Mouse (Mus musculus) liver, adult 2 months (tissue): ENCODE data around the gene Ddc. TPM values are rescaled to one million over a fixed set of nuclear protein-coding genes. Genes with fewer than 3 reads are reported as not detected.
A peak's percentile ranks its signal among the peaks of the same experiment; 100 is the strongest.

Experiments used
- DNase-seq: peaks from one replicate; pipeline ENCODE4 v3.0.0-alpha.2; 2011; ENCODE audit warnings: low read depth, low spot score; ENCODE audit errors: extremely low read depth
- H3K27ac ChIP-seq: fragments of 200-500 bp; replicated peaks from 2 replicates; pipeline ENCODE4 v1.5.1; 2012; ENCODE audit warnings: low read depth, mild to moderate bottlenecking, control low read depth, inconsistent platforms, low read length; ENCODE audit not compliant: insufficient read depth
- H3K27me3 ChIP-seq: fragments of 200-500 bp; 2 replicates; pipeline ENCODE4 v1.6.1; 2012; ENCODE audit warnings: mild to moderate bottlenecking, moderate library complexity, low read length, inconsistent platforms; ENCODE audit not compliant: control insufficient read depth, insufficient read depth
- H3K36me3 ChIP-seq: fragments of 200-500 bp; 2 replicates; pipeline ENCODE4 v1.6.1; 2012; ENCODE audit warnings: low read length, inconsistent platforms; ENCODE audit not compliant: control insufficient read depth, insufficient read depth
- H3K4me1 ChIP-seq: fragments of 200-500 bp; 2 replicates; pipeline ENCODE4 v1.6.1; 2011; ENCODE audit warnings: low read length; ENCODE audit not compliant: control insufficient read depth, insufficient read depth
- H3K4me3 ChIP-seq: fragments of 200-500 bp; 2 replicates; pipeline ENCODE4 v1.5.1; 2011; ENCODE audit warnings: low read depth, mild to moderate bottlenecking, control low read depth, low read length, moderate library complexity; ENCODE audit not compliant: insufficient read depth
- H3K79me2 ChIP-seq: fragments of 200-500 bp; 2 replicates; pipeline ENCODE4 v1.6.1; 2012; ENCODE audit warnings: inconsistent platforms, mild to moderate bottlenecking, low read length, moderate library complexity; ENCODE audit not compliant: control insufficient read depth, insufficient read depth
- H3K9ac ChIP-seq: fragments of 200-500 bp; 2 replicates; pipeline ENCODE4 v1.6.1; 2012; ENCODE audit warnings: low read depth, mild to moderate bottlenecking, control low read depth, inconsistent platforms, low read length
- CTCF ChIP-seq: fragments of 200-500 bp; IDR thresholded peaks from 2 replicates; pipeline ENCODE4 v1.5.1; 2011; ENCODE audit warnings: low read depth, low read length, control low read depth
- POLR2A ChIP-seq: fragments of 200-500 bp; IDR thresholded peaks from 2 replicates; pipeline ENCODE4 v1.6.1; 2011; ENCODE audit warnings: low read length, control low read depth; ENCODE audit not compliant: insufficient read depth; ENCODE audit errors: extremely low read depth
- WGBS: fragments of 180-500 bp; shearing (Covaris S2); methylation state at CpG from one replicate; pipeline ENCODE4 v1.1.7; 2018; 5-methylcytosine and 5-hydroxymethylcytosine counted together
- polyA plus RNA-seq: library from polyadenylated mRNA; depleted of rRNA; stranded (reverse); fragments of >200 nt; gene quantifications from 2 replicates; pipeline ENCODE4 v1.2.3, GENCODE M21; 2012
- total RNA-seq: library from RNA; depleted of rRNA; stranded (reverse); fragments of >200 nt; gene quantifications from 2 replicates; pipeline ENCODE4 v1.2.3, GENCODE M21; 2014

Ddc gene
- total and polyA plus RNA-seq, 2 experiments, result 56.4 to 82.3 TPM

DNA sequence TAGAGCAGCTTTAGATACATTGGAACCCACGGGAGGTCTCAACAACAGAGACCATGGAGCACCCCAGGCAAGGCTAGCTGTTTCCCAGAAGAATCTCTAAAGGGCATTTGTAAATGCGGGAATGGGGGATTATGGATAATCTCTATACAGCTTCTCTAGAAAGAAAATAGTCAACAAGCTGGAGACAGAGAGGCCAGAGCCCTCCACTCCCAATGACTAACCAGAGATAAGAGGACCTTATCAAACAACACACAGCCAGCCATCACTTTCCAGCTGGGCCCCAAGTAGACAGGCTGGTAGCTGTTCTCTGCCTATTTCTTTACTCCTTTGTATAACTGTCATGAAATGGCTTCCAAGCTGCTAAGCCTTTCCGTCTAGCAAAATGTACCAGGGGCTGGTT lies 82.2 kb downstream of the Ddc start:
- no peaks in the 10 kb centered on the region for H3K27me3 ChIP-seq
- no peak for TF ChIP-seq CTCF
- no peak for TF ChIP-seq POLR2A
- H3K79me2 ChIP-seq, result no peaks in the 10 kb centered on the region
- DNase-seq, result no peak
- H3K9ac ChIP-seq, result no peak overlapping the region
- 88% methylated on average over 3 of the region's 3 CpGs for WGBS
- H3K27ac ChIP-seq, result no peak overlapping the region
- H3K36me3 ChIP-seq, result peaks cover 37% of the 10 kb centered on the region
- H3K4me3 ChIP-seq, result no peak overlapping the region
- H3K4me1 ChIP-seq, result no peaks in the 10 kb centered on the region

DNA sequence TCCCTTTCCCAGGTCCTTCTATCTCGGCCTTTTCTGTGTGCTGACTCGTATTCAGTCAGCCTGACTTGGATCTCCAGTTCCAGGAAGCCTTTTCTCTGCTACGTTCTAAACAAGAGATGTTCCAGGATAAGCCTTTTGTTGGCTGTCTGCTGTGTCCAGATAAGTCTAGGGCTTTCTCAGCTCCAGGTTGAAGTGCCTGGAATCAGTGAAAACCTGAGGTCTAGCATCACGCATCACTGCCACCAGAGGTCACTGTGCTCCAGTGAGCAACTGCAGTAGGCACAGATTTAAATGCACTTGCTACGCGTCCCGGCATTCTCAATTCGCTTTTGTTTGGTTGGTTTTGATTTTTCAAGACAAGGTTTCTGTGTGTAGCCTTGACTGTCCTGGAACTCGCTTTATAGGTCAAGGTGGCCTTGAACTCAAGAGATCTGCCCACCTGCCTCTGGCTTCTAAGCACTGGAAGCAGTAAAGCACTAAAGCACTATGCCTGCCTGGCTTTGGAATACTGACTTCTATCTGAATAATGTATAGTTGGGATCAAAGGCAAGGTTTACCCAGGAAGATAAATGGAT lies 86.0 kb downstream of the Ddc start:
- no peaks in the 10 kb centered on the region for H3K79me2 ChIP-seq
- WGBS, result 27% methylated on average over 9 of the region's 9 CpGs
- no peak overlapping the region for H3K27ac ChIP-seq
- H3K4me1 ChIP-seq, result peaks cover 2% of the 10 kb centered on the region; the same call in 1 of the 2 replicates
- H3K4me3 ChIP-seq, result no peak overlapping the region
- TF ChIP-seq CTCF (peak; percentile 87), POLR2A (no peak)
- DNase-seq, result peak; percentile 58
- H3K27me3 ChIP-seq, result no peaks in the 10 kb centered on the region
- H3K9ac ChIP-seq, result no peak overlapping the region
- H3K36me3 ChIP-seq, result peaks cover 22% of the 10 kb centered on the region

DNA sequence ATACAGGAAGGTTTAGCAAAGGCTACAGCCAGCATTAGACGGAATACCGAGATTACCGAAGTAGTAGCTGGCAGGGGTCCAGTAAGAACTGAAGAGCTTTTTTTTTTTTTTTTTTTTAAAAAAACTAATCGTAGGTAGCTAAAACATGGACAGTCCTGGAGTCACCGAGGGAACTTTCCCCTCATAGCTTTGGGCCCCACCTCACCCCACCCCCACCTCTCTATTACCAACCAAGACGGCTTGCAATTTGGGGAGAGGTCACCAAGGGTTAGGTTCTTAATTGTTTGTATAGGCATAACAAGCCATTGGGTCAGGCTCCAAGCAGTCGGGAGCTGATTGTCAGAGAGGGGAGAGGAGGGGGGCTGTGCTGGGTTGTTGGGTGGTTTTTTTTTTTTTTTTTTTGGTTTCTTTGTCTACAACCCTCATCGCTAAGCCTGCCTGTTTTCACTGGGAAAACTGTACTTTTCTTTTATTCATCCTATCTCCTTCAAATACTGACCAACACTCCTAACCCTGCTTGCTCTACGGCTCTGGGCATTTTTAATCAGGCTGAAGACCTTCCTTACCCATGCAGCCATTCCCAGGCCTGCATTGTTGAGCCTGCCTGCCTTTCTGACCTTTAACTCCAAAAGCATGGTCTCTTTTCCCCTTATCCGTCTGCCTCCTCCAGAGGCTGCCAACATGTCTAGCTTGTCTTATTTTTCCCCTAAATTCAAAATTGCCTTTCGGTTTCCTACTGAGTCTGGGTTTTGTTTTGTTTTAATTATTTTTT lies 88.4 kb downstream of the Ddc start:
- Histone ChIP-seq H3K4me3 (peak overlapping the region; percentile 63), H3K4me1 (peaks cover 2% of the 10 kb centered on the region; the same call in 1 of the 2 replicates), H3K79me2 (no peaks in the 10 kb centered on the region), H3K27me3 (no peaks in the 10 kb centered on the region), H3K9ac (peak overlapping the region; percentile 70), H3K27ac (peak overlapping the region; percentile 56), H3K36me3 (peaks cover 11% of the 10 kb centered on the region)
- no peak for TF ChIP-seq CTCF
- TF ChIP-seq POLR2A, result no peak
- 13% methylated on average over 11 of the region's 11 CpGs for WGBS
- no peak for DNase-seq

- H3K27me3 ChIP-seq, result no peaks in the 10 kb centered on the region
Observed at GRCm38 (mm10) chr11:11808820-11809403, 89.0 kb downstream of the Ddc start, which contains the start of gene Fignl1. TSS of gene Fignl1 (minus strand) at chr11:11808962.

DNA sequence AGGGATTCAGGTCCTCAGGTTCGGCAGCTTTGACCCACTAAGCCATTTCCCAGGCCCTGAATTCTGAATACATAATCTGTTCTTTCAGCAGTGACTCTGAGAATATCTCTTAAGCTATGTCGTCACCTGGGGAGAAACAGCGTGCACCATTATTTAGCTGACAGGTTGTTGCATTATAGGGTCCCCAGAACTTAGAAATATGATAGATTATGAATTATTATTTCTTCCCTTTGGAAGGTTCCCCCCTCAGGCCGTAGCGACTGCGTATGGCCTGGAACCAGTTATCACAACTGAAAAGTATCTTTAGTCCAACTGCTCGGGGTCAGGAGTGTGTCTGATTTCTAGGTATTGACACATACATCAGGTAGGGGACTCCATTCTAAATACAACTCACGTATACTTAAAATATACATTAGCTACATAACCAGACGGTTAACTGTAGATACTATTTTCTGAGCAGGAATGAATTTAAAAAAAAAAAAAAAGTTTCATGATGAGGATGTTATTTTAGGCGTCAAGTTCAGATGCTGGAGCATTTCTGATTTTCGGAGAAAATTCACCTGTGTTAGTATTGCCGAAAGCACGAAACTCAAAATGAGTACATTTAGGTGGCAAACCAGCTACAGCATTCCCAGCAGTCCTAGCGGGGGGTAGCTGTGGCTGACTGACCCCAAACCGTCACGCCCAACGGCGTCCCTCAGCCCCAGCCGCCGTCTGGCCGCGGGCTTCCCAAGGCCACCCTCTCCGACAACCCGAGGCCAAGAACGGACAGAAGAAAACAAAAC lies 89.7 kb downstream of the Ddc start:
- Histone ChIP-seq H3K4me1 (peaks cover 2% of the 10 kb centered on the region; the same call in 1 of the 2 replicates), H3K79me2 (no peaks in the 10 kb centered on the region), H3K9ac (peak overlapping the region; percentile 80), H3K36me3 (no peaks in the 10 kb centered on the region), H3K27ac (no peak overlapping the region), H3K27me3 (no peaks in the 10 kb centered on the region), H3K4me3 (peak overlapping the region; percentile 74)
- WGBS, result 5% methylated on average over 25 of the region's 25 CpGs
- TF ChIP-seq POLR2A, result no peak
- TF ChIP-seq CTCF, result no peak
- DNase-seq, result no peak

More at GRCm38 (mm10) chr11:11808820-11809403, 89.0 kb downstream of the Ddc start, which contains the start of gene Fignl1:
- DNase-seq, result peak; percentile 76
- Histone ChIP-seq H3K9ac (peak within 1 kb of the TSS; percentile 80), H3K79me2 (no peaks in the 10 kb centered on the region), H3K36me3 (peaks cover 6% of the 10 kb centered on the region), H3K4me3 (peak within 1 kb of the TSS; percentile 74), H3K27ac (peak within 1 kb of the TSS; percentile 56), H3K4me1 (peaks cover 2% of the 10 kb centered on the region; the same call in 1 of the 2 replicates)
- TF ChIP-seq POLR2A, result no peak
- TF ChIP-seq CTCF, result 0 out of 2 replicates have a peak, but pooled peaks have one; percentile 23
- WGBS, result under 1% methylated on average over 53 of the region's 53 CpGs
